ENCODE assay signal across 22 mouse cellular contexts in genomic region chr11:54731367-54731766, GRCm38 (mm10).
"Had no signal": no experiment of that assay in that cellular context is flagged by ENCODE, and none has a peak within 500 bp of the region (broad histone marks: within the 10 kb centered on the region; RNA-seq: fewer than 3 reads in every experiment).

No protein-coding gene starts in this region.

- DNase-seq: gastrocnemius, postnatal 14 days; gastrocnemius, postnatal 36 days; heart, adult 18-20 months; heart, postnatal 14 days; heart, postnatal 36 days; kidney, adult 11 months; kidney, adult 8-10 months; kidney, postnatal 10 days; kidney, postnatal 25 days; kidney, postnatal 4 days; liver, embryonic 13.5 days had no signal

- H3K4me2 ChIP-seq: heart, embryonic 11.5 days; heart, embryonic 13.5 days; heart, embryonic 15.5 days; hindbrain, embryonic 13.5 days; hindbrain, embryonic 15.5 days; limb, embryonic 12.5 days; liver, embryonic 13.5 days; liver, embryonic 15.5 days had no signal

- H3K27me3 ChIP-seq: heart, embryonic 13.5 days; heart, embryonic 15.5 days; hindbrain, embryonic 13.5 days; hindbrain, embryonic 15.5 days; limb, embryonic 12.5 days; liver, embryonic 13.5 days; liver, embryonic 15.5 days had no signal

- H3K27ac ChIP-seq: heart, embryonic 13.5 days; heart, embryonic 15.5 days; hindbrain, embryonic 13.5 days; hindbrain, embryonic 15.5 days; hindbrain, postnatal 0 days; left cerebral cortex, adult 2 months; limb, embryonic 10.5 days; limb, embryonic 12.5 days; liver, embryonic 13.5 days; liver, embryonic 15.5 days had no signal

- H3K9ac ChIP-seq: heart, embryonic 13.5 days; heart, embryonic 15.5 days; hindbrain, embryonic 13.5 days; hindbrain, embryonic 15.5 days; limb, embryonic 12.5 days; liver, embryonic 13.5 days; liver, embryonic 15.5 days had no signal

- H3K4me1 ChIP-seq: limb, embryonic 10.5 days; limb, embryonic 12.5 days had no signal

- ATAC-seq: hindbrain, postnatal 0 days; intestine, embryonic 16.5 days had no signal

- H3K4me3 ChIP-seq: heart, embryonic 13.5 days; heart, embryonic 15.5 days; hindbrain, embryonic 13.5 days; hindbrain, embryonic 15.5 days; left cerebral cortex, adult 2 months; limb, embryonic 10.5 days; limb, embryonic 12.5 days; liver, embryonic 13.5 days; liver, embryonic 15.5 days had no signal

- H3K9me3 ChIP-seq: heart, embryonic 13.5 days; heart, embryonic 15.5 days; hindbrain, embryonic 13.5 days; hindbrain, embryonic 15.5 days; limb, embryonic 10.5 days; limb, embryonic 12.5 days; liver, embryonic 13.5 days; liver, embryonic 15.5 days had no signal
